Comparison of ENCODE assay signal across 8 mouse cellular contexts in genomic region chr6:49073304-49074116, GRCm38 (mm10). TPM values are rescaled to one million over a fixed set of nuclear protein-coding genes. Genes with fewer than 3 reads are reported as not detected.
DNase-seq lines count a peak whose midpoint lies in the region; ATAC-seq lines count a peak whose summit lies in the region.

Malsu1 (plus strand) TSS chr6:49073795.

- no peaks in the 10 kb centered on the region for H3K27me3 ChIP-seq in hindbrain, embryonic 11.5 days (ENCODE audit: control insufficient read depth, insufficient read depth, low read length)

- H3K9ac ChIP-seq in hindbrain, embryonic 11.5 days (ENCODE audit: low read depth, low read length), result peak within 1 kb of the TSS; percentile 95

- peak within 1 kb of the TSS; percentile 75; the same call in 1 of the 2 replicates for H3K27ac ChIP-seq in hindbrain, embryonic 11.5 days (ENCODE audit: low read depth, low read length)

- peak; percentile 96 for ATAC-seq in hindbrain, embryonic 11.5 days (ENCODE audit: low FRiP score)

- H3K36me3 ChIP-seq in hindbrain, embryonic 11.5 days (ENCODE audit: control insufficient read depth, insufficient read depth, low read length), result no peaks in the 10 kb centered on the region

- H3K4me1 ChIP-seq in hindbrain, embryonic 11.5 days (replicated peaks; ENCODE audit: control insufficient read depth, insufficient read depth, low read length), result peaks cover 3% of the 10 kb centered on the region; the same call in 1 of the 2 replicates

- peak within 1 kb of the TSS; percentile 99 for H3K4me3 ChIP-seq in hindbrain, embryonic 11.5 days (ENCODE audit: low read depth, low read length)

- peak within 1 kb of the TSS; percentile 64 for H3K4me2 ChIP-seq in hindbrain, embryonic 11.5 days (replicated peaks; ENCODE audit: low read depth, low read length)

- WGBS in hindbrain, embryonic 11.5 days, result under 1% methylated on average over 49 of the region's 49 CpGs

- H3K9me3 ChIP-seq in hindbrain, embryonic 11.5 days (ENCODE audit: control insufficient read depth, low read length), result no peaks in the 10 kb centered on the region

- peak; percentile 93 for DNase-seq in Muller cell, postnatal 12 days (ENCODE audit: inconsistent ontology term)
- DNase-seq in cerebellum, adult 9-11 months, result peak; percentile 94
- peak; percentile 92 to 97 for DNase-seq in frontal cortex, adult 2 months (ENCODE audit: extremely low spot score in 1 of 2, low spot score in 1 of 2)
- peak; percentile 96 for DNase-seq in hindbrain, embryonic 11.5 days (ENCODE audit: low spot score)
- peak; percentile 94 to 95 for DNase-seq in layer of hippocampus, postnatal 10 days (ENCODE audit: low spot score in 2 of 2)
- peak; percentile 97 for DNase-seq in lung, postnatal 10 days
- peak; percentile 92 for DNase-seq in ovary, postnatal 36 days (ENCODE audit: low spot score)
- peak; percentile 94 for DNase-seq in thymus, postnatal 25 days

RNA-seq across cellular contexts. Expression of gene Malsu1, which starts in this region (rescaled TPM):
- polyA plus RNA-seq in frontal cortex, adult 2 months (2012; rRNA removed), result 16.9 and 17.3 TPM in 2 replicates
- 56.2 and 57.9 TPM in 2 replicates for polyA plus RNA-seq in hindbrain, embryonic 11.5 days (2014; fragmentation: Nextera tagmentation; extraction: Ambion mirVana)
- total RNA-seq in layer of hippocampus, postnatal 10 days (2021), result 10 to 100 TPM; 24.5 to 34.2 TPM

Comparison
In these comparisons a context has a peak if more than half of its experiments do, and no peak if none do; other contexts are left out.
1. Peak in every context shown above with its lines: DNase-seq, ATAC-seq, H3K4me3 ChIP-seq and H3K27ac ChIP-seq.